Mouse (Mus musculus): Measurements from ENCODE around the gene Nemf. TPM values are rescaled to one million over a fixed set of nuclear protein-coding genes. Genes with fewer than 3 reads are reported as not detected.

Gene Nemf
- polyA plus RNA-seq, 1 experiment, result 9.2 TPM

DNA sequence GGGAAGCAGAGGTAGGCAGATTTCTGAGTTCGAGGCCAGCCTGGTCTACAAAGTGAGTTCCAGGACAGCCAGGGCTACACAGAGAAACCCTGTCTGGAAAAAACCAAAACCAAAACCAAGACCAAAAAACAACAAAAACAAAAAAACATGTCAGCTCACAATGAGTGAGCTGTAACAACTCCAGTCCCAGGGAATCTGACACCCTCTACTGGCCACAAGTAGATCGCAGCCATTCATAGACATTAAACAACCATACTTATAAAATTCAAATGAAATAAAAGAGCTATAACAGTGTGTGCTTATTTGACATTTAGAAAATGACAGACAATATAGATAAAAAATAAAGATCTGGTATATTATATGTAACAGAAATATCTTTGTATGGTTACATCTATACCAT is 23.4 kb downstream of the Nemf start:
- H3K27ac ChIP-seq (ENCODE audit: control insufficient read depth, insufficient read depth, low read depth, low read length), result no peak overlapping the region
- no peaks in the 10 kb centered on the region for H3K4me1 ChIP-seq (ENCODE audit: control insufficient read depth, insufficient read depth, low read length)
- no peak overlapping the region for H3K4me3 ChIP-seq (ENCODE audit: control insufficient read depth, low read depth, low read length)
- TF ChIP-seq POLR2A (IDR thresholded peaks at IDR 0.05; ENCODE audit: control insufficient read depth, low read depth, low read length) (no peak), CTCF (IDR thresholded peaks at IDR 0.05; ENCODE audit: control insufficient read depth, insufficient read depth, insufficient replicate concordance, low read depth, low read length) (no peak)
- H3K36me3 ChIP-seq (ENCODE audit: control insufficient read depth, insufficient read depth, low read length), result peaks cover 3% of the 10 kb centered on the region; the same call in 1 of the 2 replicates
- no peaks in the 10 kb centered on the region for H3K27me3 ChIP-seq (ENCODE audit: control insufficient read depth, insufficient read depth, low read length)

DNA sequence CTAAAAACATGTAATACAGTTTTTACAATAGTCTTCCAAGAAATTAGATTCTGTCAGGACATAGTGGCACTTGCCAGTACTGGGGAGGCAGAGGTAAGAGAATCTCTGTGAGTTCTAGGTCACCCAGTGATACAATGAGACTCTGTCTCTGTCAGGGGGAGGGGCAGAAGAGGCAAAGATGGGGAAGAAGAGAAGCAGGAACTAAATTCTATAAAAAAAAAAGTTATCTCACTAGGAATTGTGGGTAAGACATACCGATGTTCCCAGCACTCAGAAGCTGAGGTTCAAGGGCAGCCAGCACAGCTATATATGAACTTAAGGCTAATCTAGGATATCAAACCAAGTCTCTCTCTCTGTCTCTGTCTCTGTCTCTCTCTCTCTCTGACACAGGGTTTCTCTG is 24.8 kb downstream of the Nemf start:
- Histone ChIP-seq H3K27me3 (ENCODE audit: control insufficient read depth, insufficient read depth, low read length) (no peaks in the 10 kb centered on the region), H3K36me3 (ENCODE audit: control insufficient read depth, insufficient read depth, low read length) (0 out of 2 replicates have a peak, but pooled peaks cover 2% of the 10 kb centered on the region), H3K4me3 (ENCODE audit: control insufficient read depth, low read depth, low read length) (no peak overlapping the region), H3K4me1 (ENCODE audit: control insufficient read depth, insufficient read depth, low read length) (no peaks in the 10 kb centered on the region), H3K27ac (ENCODE audit: control insufficient read depth, insufficient read depth, low read depth, low read length) (no peak overlapping the region)
- TF ChIP-seq POLR2A (IDR thresholded peaks at IDR 0.05; ENCODE audit: control insufficient read depth, low read depth, low read length), result no peak
- TF ChIP-seq CTCF (IDR thresholded peaks at IDR 0.05; ENCODE audit: control insufficient read depth, insufficient read depth, insufficient replicate concordance, low read depth, low read length), result no peak

DNA sequence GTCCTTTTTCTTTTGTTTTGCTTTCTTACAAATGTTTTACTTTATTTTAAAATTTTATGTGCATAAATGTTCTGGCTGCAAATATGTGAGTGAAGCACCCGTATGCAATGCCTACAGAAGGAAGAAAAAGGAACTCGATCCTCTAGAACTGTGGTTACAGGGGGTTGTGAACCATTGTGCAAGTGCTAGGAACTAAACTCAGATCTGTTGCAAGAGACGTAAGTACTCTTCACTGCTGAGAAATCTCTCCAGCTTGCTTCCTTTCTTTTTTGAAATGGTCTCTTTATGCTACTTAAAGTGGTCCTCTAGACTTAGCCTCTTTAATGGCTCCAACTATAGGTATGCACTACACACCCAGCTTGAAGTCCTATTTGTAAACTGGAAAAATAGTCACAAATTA is 25.8 kb downstream of the Nemf start:
- Histone ChIP-seq H3K27me3 (ENCODE audit: control insufficient read depth, insufficient read depth, low read length) (no peaks in the 10 kb centered on the region), H3K4me1 (ENCODE audit: control insufficient read depth, insufficient read depth, low read length) (no peaks in the 10 kb centered on the region), H3K4me3 (ENCODE audit: control insufficient read depth, low read depth, low read length) (no peak overlapping the region), H3K36me3 (ENCODE audit: control insufficient read depth, insufficient read depth, low read length) (no peaks in the 10 kb centered on the region), H3K27ac (ENCODE audit: control insufficient read depth, insufficient read depth, low read depth, low read length) (no peak overlapping the region)
- TF ChIP-seq CTCF (IDR thresholded peaks at IDR 0.05; ENCODE audit: control insufficient read depth, insufficient read depth, insufficient replicate concordance, low read depth, low read length), result no peak
- no peak for TF ChIP-seq POLR2A (IDR thresholded peaks at IDR 0.05; ENCODE audit: control insufficient read depth, low read depth, low read length)

DNA sequence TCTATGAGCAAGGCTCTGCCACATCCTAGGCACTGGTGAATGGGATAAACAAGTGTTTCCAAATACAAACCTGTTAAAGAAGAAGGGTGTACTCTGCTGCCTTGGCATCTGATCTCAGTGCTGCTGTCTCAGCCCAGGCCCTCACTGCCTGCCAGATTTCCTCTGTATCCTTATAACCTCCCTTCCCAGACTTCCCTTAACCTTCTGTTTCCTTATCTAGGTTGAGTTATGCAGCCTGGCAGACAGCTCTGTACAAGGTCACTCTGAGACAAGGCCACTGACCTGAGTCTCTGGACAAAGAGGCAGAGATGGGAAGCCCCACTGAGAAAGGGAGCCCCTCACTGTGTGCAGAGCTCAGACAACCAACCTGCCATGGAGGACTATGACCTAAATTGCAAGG is 38.5 kb downstream of the Nemf start:
- no peak overlapping the region for H3K4me3 ChIP-seq (ENCODE audit: control insufficient read depth, low read depth, low read length)
- H3K27me3 ChIP-seq (ENCODE audit: control insufficient read depth, insufficient read depth, low read length), result no peaks in the 10 kb centered on the region
- TF ChIP-seq CTCF (IDR thresholded peaks at IDR 0.05; ENCODE audit: control insufficient read depth, insufficient read depth, insufficient replicate concordance, low read depth, low read length) (no peak), POLR2A (IDR thresholded peaks at IDR 0.05; ENCODE audit: control insufficient read depth, low read depth, low read length) (no peak)
- no peaks in the 10 kb centered on the region for H3K4me1 ChIP-seq (ENCODE audit: control insufficient read depth, insufficient read depth, low read length)
- no peaks in the 10 kb centered on the region; the same call in 1 of the 2 replicates for H3K36me3 ChIP-seq (ENCODE audit: control insufficient read depth, insufficient read depth, low read length)
- no peak overlapping the region for H3K27ac ChIP-seq (ENCODE audit: control insufficient read depth, insufficient read depth, low read depth, low read length)

DNA sequence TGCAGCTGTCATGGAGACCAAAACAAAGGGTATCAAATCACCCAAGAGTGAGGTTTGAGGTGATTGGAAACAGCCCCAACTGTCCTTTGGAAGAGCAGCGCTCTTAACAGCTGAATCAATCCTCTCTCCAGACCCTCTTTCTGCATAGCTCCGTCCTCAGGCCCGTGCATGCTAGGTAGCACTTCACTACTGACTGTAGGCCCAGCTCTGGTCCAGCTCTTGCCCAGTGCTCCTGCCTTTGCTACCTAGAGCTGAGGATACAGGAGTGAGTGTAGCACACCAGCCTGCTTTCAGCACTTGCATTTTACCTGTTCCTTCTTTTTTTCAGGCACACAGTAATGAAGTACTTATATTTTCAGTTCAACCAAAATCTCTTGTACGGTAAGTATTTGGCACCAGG is 47.3 kb downstream of the Nemf start:
- H3K4me1 ChIP-seq (ENCODE audit: control insufficient read depth, insufficient read depth, low read length), result no peaks in the 10 kb centered on the region
- no peak overlapping the region for H3K4me3 ChIP-seq (ENCODE audit: control insufficient read depth, low read depth, low read length)
- H3K36me3 ChIP-seq (ENCODE audit: control insufficient read depth, insufficient read depth, low read length), result peaks cover 4% of the 10 kb centered on the region
- H3K27me3 ChIP-seq (ENCODE audit: control insufficient read depth, insufficient read depth, low read length), result no peaks in the 10 kb centered on the region
- TF ChIP-seq POLR2A (IDR thresholded peaks at IDR 0.05; ENCODE audit: control insufficient read depth, low read depth, low read length), result no peak
- no peak for TF ChIP-seq CTCF (IDR thresholded peaks at IDR 0.05; ENCODE audit: control insufficient read depth, insufficient read depth, insufficient replicate concordance, low read depth, low read length)
- no peak overlapping the region for H3K27ac ChIP-seq (ENCODE audit: control insufficient read depth, insufficient read depth, low read depth, low read length)

DNA sequence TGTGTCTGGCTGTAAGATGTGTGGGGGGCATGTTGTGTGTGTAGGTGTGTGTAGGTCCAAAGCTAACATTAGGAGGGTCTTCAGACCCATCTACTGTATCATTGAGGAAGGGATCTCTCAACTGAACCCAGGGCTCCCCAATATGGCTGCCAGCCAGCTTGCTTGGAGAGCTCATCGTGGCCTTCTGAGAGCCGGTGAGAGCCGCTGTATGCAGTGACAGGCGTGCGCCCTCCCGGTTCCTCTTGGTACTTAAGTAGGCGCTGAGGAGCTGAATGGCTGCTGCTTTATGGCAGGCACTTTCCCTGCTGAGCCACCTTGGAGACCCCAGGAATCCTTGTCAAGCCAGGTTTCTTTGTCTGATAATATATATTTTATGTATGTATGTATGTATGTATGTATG is 50.6 kb downstream of the Nemf start:
- H3K4me1 ChIP-seq (ENCODE audit: control insufficient read depth, insufficient read depth, low read length), result no peaks in the 10 kb centered on the region
- H3K27ac ChIP-seq (ENCODE audit: control insufficient read depth, insufficient read depth, low read depth, low read length), result no peak overlapping the region
- H3K27me3 ChIP-seq (ENCODE audit: control insufficient read depth, insufficient read depth, low read length), result no peaks in the 10 kb centered on the region
- no peak for TF ChIP-seq CTCF (IDR thresholded peaks at IDR 0.05; ENCODE audit: control insufficient read depth, insufficient read depth, insufficient replicate concordance, low read depth, low read length)
- TF ChIP-seq POLR2A (IDR thresholded peaks at IDR 0.05; ENCODE audit: control insufficient read depth, low read depth, low read length), result no peak
- H3K4me3 ChIP-seq (ENCODE audit: control insufficient read depth, low read depth, low read length), result no peak overlapping the region
- H3K36me3 ChIP-seq (ENCODE audit: control insufficient read depth, insufficient read depth, low read length), result peaks cover 4% of the 10 kb centered on the region

DNA sequence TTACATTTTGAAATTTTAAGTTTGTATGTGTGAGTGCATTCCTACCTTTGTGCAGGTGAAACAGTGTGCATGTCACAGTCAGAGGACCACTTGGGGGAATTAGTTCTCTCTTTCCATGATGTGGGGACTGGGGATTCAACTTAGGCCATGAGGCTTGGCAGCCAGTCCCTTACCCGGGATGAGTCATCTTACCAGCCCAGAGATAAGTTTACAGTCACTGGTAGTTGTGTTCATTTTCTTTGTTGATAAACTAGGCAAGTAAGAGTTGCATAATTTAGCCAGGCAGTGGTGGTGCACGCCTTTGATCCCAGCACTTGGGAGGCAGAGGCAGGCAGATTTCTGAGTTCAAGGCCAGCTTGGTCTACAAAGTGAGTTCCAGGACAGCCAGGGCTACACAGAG is 52.9 kb downstream of the Nemf start:
- Histone ChIP-seq H3K4me1 (ENCODE audit: control insufficient read depth, insufficient read depth, low read length) (no peaks in the 10 kb centered on the region), H3K27me3 (ENCODE audit: control insufficient read depth, insufficient read depth, low read length) (no peaks in the 10 kb centered on the region), H3K36me3 (ENCODE audit: control insufficient read depth, insufficient read depth, low read length) (peaks cover 4% of the 10 kb centered on the region), H3K27ac (ENCODE audit: control insufficient read depth, insufficient read depth, low read depth, low read length) (no peak overlapping the region), H3K4me3 (ENCODE audit: control insufficient read depth, low read depth, low read length) (no peak overlapping the region)
- TF ChIP-seq CTCF (IDR thresholded peaks at IDR 0.05; ENCODE audit: control insufficient read depth, insufficient read depth, insufficient replicate concordance, low read depth, low read length), result no peak
- no peak for TF ChIP-seq POLR2A (IDR thresholded peaks at IDR 0.05; ENCODE audit: control insufficient read depth, low read depth, low read length)

DNA sequence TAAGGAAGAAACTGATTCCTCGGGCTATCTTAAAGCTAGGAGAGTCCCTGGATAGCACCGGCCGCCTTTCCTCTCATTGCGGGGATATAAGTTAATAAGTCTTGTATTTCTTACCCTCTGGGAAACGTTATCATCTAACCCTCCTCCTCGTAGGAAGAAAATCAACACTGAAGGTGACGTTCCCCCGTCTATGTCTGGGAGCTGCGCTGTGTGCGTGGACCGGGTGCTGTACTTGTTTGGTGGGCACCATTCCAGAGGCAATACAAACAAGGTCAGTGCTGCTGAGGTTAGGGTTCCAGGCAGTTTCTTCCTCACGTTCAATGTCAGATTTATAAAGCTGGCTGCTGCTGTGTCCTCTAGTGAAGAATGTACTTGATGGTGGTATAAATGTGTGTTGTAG is 54.8 kb downstream of the Nemf start:
- Histone ChIP-seq H3K36me3 (ENCODE audit: control insufficient read depth, insufficient read depth, low read length) (peaks cover 3% of the 10 kb centered on the region), H3K4me3 (ENCODE audit: control insufficient read depth, low read depth, low read length) (no peak overlapping the region), H3K27me3 (ENCODE audit: control insufficient read depth, insufficient read depth, low read length) (no peaks in the 10 kb centered on the region), H3K27ac (ENCODE audit: control insufficient read depth, insufficient read depth, low read depth, low read length) (no peak overlapping the region), H3K4me1 (ENCODE audit: control insufficient read depth, insufficient read depth, low read length) (no peaks in the 10 kb centered on the region; the same call in 1 of the 2 replicates)
- TF ChIP-seq POLR2A (IDR thresholded peaks at IDR 0.05; ENCODE audit: control insufficient read depth, low read depth, low read length) (no peak), CTCF (IDR thresholded peaks at IDR 0.05; ENCODE audit: control insufficient read depth, insufficient read depth, insufficient replicate concordance, low read depth, low read length) (no peak)
